Mouse (Mus musculus) neural tube, embryonic 11.5 days (tissue): ENCODE data around the gene Gpr143. TPM values are rescaled to one million over a fixed set of nuclear protein-coding genes. Genes with fewer than 3 reads are reported as not detected.

Experiments
- ATAC-seq: fragments of 200-750 bp; cut with Nextera tagmentation; 2 replicates; pipeline ENCODE4 v1.8.0; 2017; ENCODE audit warnings: moderate number of reproducible peaks, mild to moderate bottlenecking, moderate TSS enrichment, moderate library complexity; ENCODE audit not compliant: insufficient read depth, low FRiP score, low TSS enrichment
- DNase-seq: peaks from one replicate; pipeline ENCODE4 v3.0.0-alpha.2; 2015; ENCODE audit warnings: low spot score
- H3K27ac ChIP-seq: fragments of 300-500 bp; sonication (generic); 2 replicates; pipeline ENCODE4 v1.5.1; 2014; ENCODE audit warnings: low read depth, mild to moderate bottlenecking, low read length
- H3K27me3 ChIP-seq: fragments of 300-500 bp; sonication (generic); 2 replicates; pipeline ENCODE4 v1.6.1; 2014; ENCODE audit warnings: mild to moderate bottlenecking, low read length, mixed read lengths; ENCODE audit not compliant: control insufficient read depth, insufficient read depth
- H3K36me3 ChIP-seq: fragments of 300-500 bp; sonication (generic); 2 replicates; pipeline ENCODE4 v1.6.1; 2014; ENCODE audit warnings: mild to moderate bottlenecking, low read length, moderate library complexity, mixed read lengths; ENCODE audit not compliant: control insufficient read depth, insufficient read depth
- H3K4me1 ChIP-seq: fragments of 300-500 bp; sonication (generic); 2 replicates; pipeline ENCODE4 v1.6.1; 2014; ENCODE audit warnings: low read length, mixed read lengths; ENCODE audit not compliant: control insufficient read depth, insufficient read depth
- H3K4me2 ChIP-seq: fragments of 300-500 bp; sonication (generic); 2 replicates; pipeline ENCODE4 v1.6.1; 2014; ENCODE audit warnings: low read depth, mild to moderate bottlenecking, moderate library complexity
- H3K4me3 ChIP-seq: fragments of 300-500 bp; sonication (generic); 2 replicates; pipeline ENCODE4 v1.5.1; 2014; ENCODE audit warnings: low read depth, low read length
- H3K9ac ChIP-seq: fragments of 300-500 bp; sonication (generic); 2 replicates; pipeline ENCODE4 v1.6.1; 2014; ENCODE audit warnings: mild to moderate bottlenecking, low read length
- H3K9me3 ChIP-seq: fragments of 300-500 bp; sonication (generic); 2 replicates; pipeline ENCODE4 v1.6.1; 2016; ENCODE audit warnings: low read length; ENCODE audit not compliant: control insufficient read depth
- WGBS: fragments of 180-500 bp; shearing (Covaris S2); extraction: QIAGEN DNeasy Blood & Tissue Kit; methylation state at CpG from one replicate; pipeline ENCODE4 v1.1.7; 2014; 5-methylcytosine and 5-hydroxymethylcytosine counted together
- polyA plus RNA-seq: library from polyadenylated mRNA; unstranded; fragments of >200 nt; fragmentation: Nextera tagmentation; extraction: Ambion mirVana; gene quantifications from 2 replicates; pipeline ENCODE4 v1.2.1, GENCODE M21; 2014

Gpr143 gene
- polyA plus RNA-seq, 1 experiment from 2014 or later, result not detected

DNA sequence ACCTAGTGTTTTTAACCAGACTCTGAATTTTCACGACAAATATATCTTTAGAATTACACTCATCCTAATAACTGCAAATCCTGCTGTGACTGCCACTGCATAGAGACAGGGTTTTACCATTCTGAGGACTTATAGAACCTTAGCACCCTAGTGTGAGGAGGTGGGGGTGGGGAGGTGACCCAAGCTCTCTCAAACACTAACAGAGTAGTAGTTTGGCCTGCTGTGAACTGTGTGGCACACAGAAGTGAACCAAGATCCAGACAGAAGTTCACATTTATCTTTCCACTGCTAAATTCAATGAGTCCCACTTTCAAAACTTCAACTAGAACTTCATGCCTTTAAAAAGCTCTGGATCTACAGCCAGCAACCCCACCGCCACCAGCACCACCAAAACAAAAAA, 18.9 kb upstream of the Gpr143 start:
- DNase-seq, result no peak
- no peaks in the 10 kb centered on the region for H3K4me1 ChIP-seq
- no peak overlapping the region for H3K4me2 ChIP-seq
- H3K9me3 ChIP-seq, result no peaks in the 10 kb centered on the region
- H3K4me3 ChIP-seq, result no peak overlapping the region
- no peak for ATAC-seq
- WGBS, result 54% methylated on average over 2 of the region's 2 CpGs
- no peaks in the 10 kb centered on the region for H3K27me3 ChIP-seq
- H3K27ac ChIP-seq, result no peak overlapping the region
- H3K36me3 ChIP-seq, result no peaks in the 10 kb centered on the region
- no peak overlapping the region for H3K9ac ChIP-seq

DNA sequence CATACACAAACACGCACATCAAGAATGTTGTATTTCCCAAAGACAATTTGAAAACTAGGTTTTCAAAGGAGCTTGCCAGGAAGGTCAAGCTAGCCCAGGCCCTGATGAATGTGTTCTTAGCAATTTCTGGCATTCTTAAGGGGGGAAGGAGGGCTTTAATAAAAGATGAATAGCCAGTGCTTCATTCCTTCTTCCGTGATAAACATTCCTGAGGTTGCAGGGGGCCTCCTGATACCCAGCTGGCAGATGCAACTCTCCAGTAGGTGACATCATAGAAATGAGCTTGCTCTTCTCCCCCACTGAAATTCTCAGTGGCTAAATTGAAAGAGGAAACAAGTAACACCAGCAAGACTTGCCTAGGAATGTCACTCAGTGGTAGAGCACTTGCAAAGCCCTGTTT, 17.6 kb upstream of the Gpr143 start:
- Histone ChIP-seq H3K9ac (no peak overlapping the region), H3K9me3 (no peaks in the 10 kb centered on the region), H3K27ac (no peak overlapping the region), H3K27me3 (peaks cover 3% of the 10 kb centered on the region), H3K4me3 (no peak overlapping the region), H3K4me2 (no peak overlapping the region), H3K4me1 (no peaks in the 10 kb centered on the region), H3K36me3 (no peaks in the 10 kb centered on the region)
- 54% methylated on average over 2 of the region's 2 CpGs for WGBS
- ATAC-seq (no peak), DNase-seq (no peak)

DNA sequence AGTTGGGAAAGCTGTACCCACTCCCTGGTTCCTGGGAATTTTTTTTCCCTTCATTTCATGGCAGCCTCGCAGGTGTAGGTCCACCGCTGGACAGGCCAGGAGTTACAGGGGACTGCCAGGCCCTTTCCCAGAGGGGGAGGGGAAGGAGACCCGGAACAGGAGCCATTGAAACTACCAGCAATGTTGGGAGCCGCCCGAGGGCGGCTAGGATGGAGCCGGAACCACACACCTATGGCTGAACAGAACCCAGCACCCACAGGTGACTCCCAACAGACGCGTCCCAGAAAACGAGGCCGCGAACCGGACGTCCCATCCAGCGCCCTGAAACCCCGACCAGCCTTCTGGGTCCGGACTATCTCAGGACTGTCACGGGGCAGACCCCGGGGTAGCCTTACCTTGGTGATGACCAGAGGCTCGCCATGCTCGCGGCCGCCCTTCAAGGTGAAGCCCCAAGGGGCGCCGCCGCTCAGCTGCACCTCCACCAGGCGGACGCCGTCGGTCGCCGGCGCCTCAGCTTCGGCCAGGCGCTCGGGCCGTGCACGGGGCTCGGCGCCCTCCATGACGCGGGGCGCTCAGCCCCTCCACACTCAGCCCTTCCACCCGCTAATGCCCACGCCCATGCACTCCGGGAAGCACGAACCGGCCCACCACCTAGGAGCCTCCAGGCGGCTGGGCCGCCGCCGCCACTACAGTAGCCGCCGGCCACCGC, 12.7 kb upstream of the Gpr143 start, which contains the start of gene Shroom2:
Shroom2 (minus strand) TSS at position 575 of the 709 bp plus-strand sequence.
- Histone ChIP-seq H3K4me1 (no peaks in the 10 kb centered on the region), H3K9ac (peak within 1 kb of the TSS; percentile 50), H3K27me3 (peaks cover 12% of the 10 kb centered on the region), H3K27ac (no peak within 1 kb of the TSS), H3K9me3 (no peaks in the 10 kb centered on the region), H3K4me2 (peak within 1 kb of the TSS; percentile 60), H3K36me3 (no peaks in the 10 kb centered on the region), H3K4me3 (peak within 1 kb of the TSS; percentile 50)
- 28% methylated on average over 42 of the region's 55 CpGs for WGBS
- ATAC-seq (peak; percentile 82), DNase-seq (peak; percentile 11)

DNA sequence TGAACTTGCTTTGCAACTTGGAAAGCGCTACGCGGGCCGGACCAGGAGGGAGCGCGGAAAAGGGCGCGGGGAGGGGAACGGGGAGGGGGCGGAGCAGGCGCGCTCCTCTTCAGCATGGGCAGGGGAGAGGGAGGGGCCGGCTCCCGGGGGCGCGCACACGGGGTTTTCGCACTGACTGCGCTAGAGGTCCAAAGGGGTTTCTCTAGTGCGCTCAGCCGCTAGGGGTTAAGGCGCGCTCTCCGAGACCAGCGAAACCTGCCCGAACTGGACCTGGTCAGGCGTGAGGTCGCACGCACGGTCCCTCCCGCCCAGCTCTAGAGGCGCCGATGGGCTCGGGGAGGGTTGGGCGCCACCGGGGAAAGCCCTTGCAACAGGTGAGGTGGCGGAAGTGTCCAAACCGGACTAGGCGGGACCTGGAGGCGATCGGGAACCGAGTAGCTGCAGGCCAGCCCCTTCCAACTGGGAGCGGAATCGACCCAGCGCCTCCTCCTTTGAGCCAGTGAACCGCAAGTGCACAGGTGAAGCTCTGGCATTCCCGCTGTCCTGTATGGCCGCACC, 12.0 kb upstream of the Gpr143 start:
- peaks cover 12% of the 10 kb centered on the region for H3K27me3 ChIP-seq
- H3K9me3 ChIP-seq, result no peaks in the 10 kb centered on the region
- no peaks in the 10 kb centered on the region for H3K4me1 ChIP-seq
- H3K4me2 ChIP-seq, result peak overlapping the region; percentile 60
- ATAC-seq (peak; percentile 84), DNase-seq (peak; percentile 73)
- no peak overlapping the region for H3K27ac ChIP-seq
- 12% methylated on average over 33 of the region's 48 CpGs for WGBS
- H3K36me3 ChIP-seq, result no peaks in the 10 kb centered on the region
- H3K4me3 ChIP-seq, result peak overlapping the region; percentile 50
- peak overlapping the region; percentile 50; the same call in 1 of the 2 replicates for H3K9ac ChIP-seq

DNA sequence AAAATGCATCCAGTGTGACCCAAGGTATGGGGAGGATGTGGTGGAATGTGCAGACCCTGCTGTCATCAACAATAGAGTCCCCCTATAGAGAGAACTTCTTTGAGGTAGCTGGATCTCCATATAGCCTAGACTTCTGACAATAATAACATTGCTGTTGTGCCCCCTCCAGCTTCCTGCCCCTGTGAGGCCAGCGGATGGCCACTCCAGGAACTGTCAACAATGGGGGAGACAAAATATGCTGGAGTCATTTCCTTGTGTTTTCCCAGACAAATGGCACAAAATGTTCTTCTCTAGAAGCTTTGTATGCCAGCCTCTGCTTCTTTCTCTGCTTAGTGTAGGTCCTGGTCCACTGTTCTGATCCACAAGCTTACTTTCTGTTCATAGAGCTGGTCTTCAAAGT, 6.4 kb downstream of the Gpr143 start:
- Histone ChIP-seq H3K4me2 (no peak overlapping the region), H3K36me3 (no peaks in the 10 kb centered on the region), H3K4me1 (no peaks in the 10 kb centered on the region), H3K9me3 (no peaks in the 10 kb centered on the region), H3K27ac (no peak overlapping the region), H3K9ac (no peak overlapping the region), H3K27me3 (no peaks in the 10 kb centered on the region), H3K4me3 (no peak overlapping the region)
- ATAC-seq (no peak), DNase-seq (no peak)
- 79% methylated on average over 1 of the region's 1 CpGs for WGBS

DNA sequence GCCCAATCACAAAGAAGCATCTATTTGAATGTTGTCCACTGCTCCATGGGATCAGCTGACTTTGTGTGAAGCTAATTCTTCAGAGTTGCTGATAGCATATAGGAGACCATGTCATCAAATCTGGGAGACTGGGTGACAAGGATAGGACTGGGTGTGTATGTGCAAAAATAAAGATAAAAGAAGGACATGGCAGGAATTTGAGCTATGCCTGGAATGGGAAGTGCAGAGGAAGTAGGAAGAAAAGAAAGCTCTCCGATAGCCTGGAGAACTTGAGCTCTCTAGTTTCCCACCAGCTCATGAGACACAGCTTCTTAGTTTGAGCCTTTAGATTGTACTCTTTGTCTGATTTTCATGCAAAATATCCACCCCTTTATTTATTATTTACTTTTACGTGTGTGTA, 6.9 kb downstream of the Gpr143 start:
- no peaks in the 10 kb centered on the region for H3K9me3 ChIP-seq
- no peaks in the 10 kb centered on the region for H3K27me3 ChIP-seq
- no peak for DNase-seq
- H3K4me2 ChIP-seq, result no peak overlapping the region
- no peak overlapping the region for H3K27ac ChIP-seq
- no peak for ATAC-seq
- no peaks in the 10 kb centered on the region for H3K36me3 ChIP-seq
- H3K4me1 ChIP-seq, result no peaks in the 10 kb centered on the region
- no peak overlapping the region for H3K9ac ChIP-seq
- 92% methylated on average over 2 of the region's 2 CpGs for WGBS
- no peak overlapping the region for H3K4me3 ChIP-seq

DNA sequence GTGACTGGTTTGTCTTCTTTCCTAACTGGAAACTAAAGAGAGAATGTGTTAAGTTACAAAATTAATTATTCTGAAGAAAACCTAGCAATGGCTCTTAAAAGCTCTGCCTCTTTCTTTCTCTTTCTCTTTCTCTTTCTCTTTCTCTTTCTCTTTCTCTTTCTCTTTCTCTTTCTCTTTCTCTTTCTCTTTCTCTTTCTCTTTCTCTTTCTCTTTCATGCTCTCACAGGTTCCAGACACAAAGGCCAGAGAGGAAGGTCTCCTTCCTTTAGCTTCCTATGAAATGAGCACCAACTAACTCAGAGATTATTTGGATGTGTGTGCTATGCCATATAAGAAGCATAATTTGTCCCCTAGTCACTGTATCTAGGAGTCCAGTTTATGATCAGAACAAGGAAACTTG, 23.6 kb downstream of the Gpr143 start:
- Histone ChIP-seq H3K27ac (no peak overlapping the region), H3K4me3 (no peak overlapping the region), H3K4me2 (no peak overlapping the region), H3K27me3 (no peaks in the 10 kb centered on the region), H3K9me3 (no peaks in the 10 kb centered on the region), H3K4me1 (no peaks in the 10 kb centered on the region), H3K9ac (no peak overlapping the region), H3K36me3 (no peaks in the 10 kb centered on the region)
- ATAC-seq, result no peak
- DNase-seq, result no peak

DNA sequence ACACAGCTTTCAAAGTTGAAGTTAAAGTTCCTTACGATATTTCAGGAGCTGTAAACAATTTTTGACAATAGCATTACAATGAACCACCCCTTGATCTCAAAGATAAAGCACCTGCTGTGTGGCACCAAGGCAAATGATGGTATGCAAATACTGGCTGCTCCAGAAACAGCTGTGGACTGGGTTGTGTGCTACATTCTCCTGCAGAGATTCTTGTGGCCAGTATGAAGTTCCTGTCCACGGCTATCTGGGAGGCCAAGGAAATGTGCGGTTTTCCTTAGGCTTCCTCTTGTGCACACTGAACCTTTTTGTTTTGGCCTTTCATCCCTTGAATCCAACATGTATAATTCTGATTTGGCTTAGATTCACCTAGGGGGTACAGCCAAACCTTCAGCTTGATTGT, 31.6 kb downstream of the Gpr143 start:
- no peak for ATAC-seq
- Histone ChIP-seq H3K4me2 (no peak overlapping the region), H3K27me3 (no peaks in the 10 kb centered on the region), H3K9me3 (no peaks in the 10 kb centered on the region), H3K4me3 (no peak overlapping the region), H3K4me1 (no peaks in the 10 kb centered on the region), H3K9ac (no peak overlapping the region), H3K27ac (no peak overlapping the region), H3K36me3 (no peaks in the 10 kb centered on the region)
- 88% methylated on average over 3 of the region's 3 CpGs for WGBS
- no peak for DNase-seq

DNA sequence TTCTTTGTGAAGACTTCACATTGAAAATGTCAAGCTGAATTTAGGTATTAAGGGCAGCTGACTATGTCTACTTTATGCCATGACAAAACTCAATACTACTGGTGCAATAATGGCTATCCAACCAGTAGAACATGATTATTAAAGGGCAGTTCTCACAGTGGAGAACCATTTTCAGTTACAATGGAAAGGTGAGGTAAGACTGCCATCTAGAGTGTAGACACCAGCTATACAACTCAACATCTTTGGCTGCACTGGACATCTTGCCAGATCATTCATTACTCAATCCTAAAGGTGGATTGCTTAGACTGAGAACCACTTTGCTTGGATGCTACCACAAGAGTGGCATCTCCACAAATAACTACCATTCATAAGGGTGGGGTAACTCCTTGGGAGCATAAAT, 37.3 kb downstream of the Gpr143 start:
- no peak for DNase-seq
- H3K36me3 ChIP-seq, result no peaks in the 10 kb centered on the region

More for the DNA sequence above, 37.3 kb downstream of the Gpr143 start:
- Histone ChIP-seq H3K4me1 (no peaks in the 10 kb centered on the region), H3K9ac (no peak overlapping the region), H3K27me3 (no peaks in the 10 kb centered on the region), H3K9me3 (no peaks in the 10 kb centered on the region), H3K27ac (no peak overlapping the region), H3K4me3 (no peak overlapping the region), H3K4me2 (no peak overlapping the region)
- ATAC-seq, result no peak
